Mouse (Mus musculus) embryonic fibroblast, embryonic 13.5 days (primary cell): ENCODE measurements at regions not wholly inside any gene's neighbourhood (a gene's known extent, or its start where the extent isn't known, plus 50 kb on each side); places are given as distances from the start of the nearest gene placed in this dataset.

Source experiments
- CTCF ChIP-seq: IDR thresholded peaks from 2 replicates; pipeline ENCODE4 v1.5.1; 2011; ENCODE audit warnings: mild to moderate bottlenecking, control low read depth, low read length, moderate library complexity, borderline replicate concordance; ENCODE audit not compliant: insufficient read depth
- POLR2A ChIP-seq: IDR thresholded peaks from 2 replicates; pipeline ENCODE4 v1.6.1; 2011; ENCODE audit warnings: low read depth, mild to moderate bottlenecking, control low read depth, low read length, moderate library complexity

DNA sequence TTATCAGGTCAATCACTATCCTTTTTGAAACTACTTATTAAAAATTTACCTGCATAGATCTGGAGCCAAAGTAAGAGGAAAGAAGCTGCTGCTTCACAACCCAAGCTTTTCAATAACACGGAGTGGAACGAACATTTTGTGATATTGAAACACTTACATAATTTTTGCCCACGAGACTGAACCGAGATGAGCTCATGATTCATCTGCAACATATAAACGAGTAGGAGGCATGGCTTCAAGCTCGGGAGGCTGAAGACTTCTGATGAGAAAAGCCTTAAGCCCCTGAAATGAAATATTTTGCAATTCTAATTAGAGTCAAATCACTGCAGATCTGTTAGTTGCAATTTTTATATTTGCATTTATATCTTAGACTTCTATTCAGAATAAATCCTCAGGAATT, 321.0 kb downstream of the Fam198b start:
- no peak for TF ChIP-seq CTCF
- TF ChIP-seq POLR2A, result no peak
